Mouse (Mus musculus) cerebellum, adult 2 months (tissue): ENCODE results near the gene Ggt6.

Experiments
- CTCF ChIP-seq: fragments of 200-500 bp; IDR thresholded peaks from 2 replicates; pipeline ENCODE4 v1.5.1; 2011; ENCODE audit warnings: low read depth, mild to moderate bottlenecking, control low read depth, low read length, moderate library complexity, borderline replicate concordance; ENCODE audit not compliant: insufficient read depth
- POLR2A ChIP-seq: fragments of 200-500 bp; IDR thresholded peaks from 2 replicates; pipeline ENCODE4 v1.6.1; 2011; ENCODE audit warnings: low read length, control low read depth, borderline replicate concordance; ENCODE audit not compliant: insufficient read depth

- no peak for TF ChIP-seq CTCF
- TF ChIP-seq POLR2A: no peak
Observed at GRCm38 (mm10) chr11:72401068-72401467, 34.3 kb upstream of the Ggt6 start.
